Mouse (Mus musculus): ENCODE measurements at regions not wholly inside any gene's neighbourhood (a gene's known extent, or its start where the extent isn't known, plus 50 kb on each side); places are given as distances from the start of the nearest gene placed in this dataset.

- no peak for TF ChIP-seq USF1 (IDR thresholded peaks at IDR 0.05; ENCODE audit: low read depth)
- no peak for TF ChIP-seq POLR2A (IDR thresholded peaks at IDR 0.05; ENCODE audit: insufficient read length, low read depth)
- TF ChIP-seq POLR2AphosphoS2 (IDR thresholded peaks at IDR 0.05; ENCODE audit: insufficient read length, low read depth), result no peak
- no peak for TF ChIP-seq TCF12 (IDR thresholded peaks at IDR 0.05; ENCODE audit: insufficient read depth, poor library complexity, severe bottlenecking)
- no peak for TF ChIP-seq MYOG (IDR thresholded peaks at IDR 0.05; ENCODE audit: control insufficient read depth in 1 of 3, insufficient read depth in 1 of 3, insufficient read length in 2 of 3, low read depth in 2 of 3)
- no peak for TF ChIP-seq CEBPB (IDR thresholded peaks at IDR 0.05; ENCODE audit: insufficient read depth, poor library complexity, severe bottlenecking)
- no peak for TF ChIP-seq SRF (IDR thresholded peaks at IDR 0.05; ENCODE audit: control insufficient read depth, insufficient read length, low read depth)
These were observed 698.3 kb upstream of the Cntn5 start for GRCm38 (mm10) chr9:11602857-11603256.
